Mouse (Mus musculus): ENCODE data around the gene Hif3a.

Gene Hif3a

GRCm38 (mm10) chr7:17056601-17057523 is 5.4 kb downstream of the Hif3a start:
- DNase-seq (ENCODE audit: low spot score in 2 of 2) = no peak

GRCm38 (mm10) chr7:17056081-17056581 is 6.1 kb downstream of the Hif3a start:
- peak in 1 of 2 experiments; percentile 49 for DNase-seq (ENCODE audit: low spot score in 2 of 2)

GRCm38 (mm10) chr7:17055287-17055946 is 6.8 kb downstream of the Hif3a start:
- DNase-seq (ENCODE audit: low spot score in 2 of 2) = no peak

GRCm38 (mm10) chr7:17054325-17054989 is 7.8 kb downstream of the Hif3a start:
- no peak for DNase-seq (ENCODE audit: low spot score in 2 of 2)

GRCm38 (mm10) chr7:17050933-17051594 is 11.2 kb downstream of the Hif3a start:
- peak in 1 of 2 experiments; percentile 45 for DNase-seq (ENCODE audit: low spot score in 2 of 2)

GRCm38 (mm10) chr7:17050491-17050890 is 11.7 kb downstream of the Hif3a start:
- no peak for DNase-seq (ENCODE audit: low spot score in 2 of 2)

GRCm38 (mm10) chr7:17048431-17049190 is 13.6 kb downstream of the Hif3a start:
- no peak for DNase-seq (ENCODE audit: low spot score in 2 of 2)

GRCm38 (mm10) chr7:17047041-17047682 is 15.1 kb downstream of the Hif3a start:
- DNase-seq (ENCODE audit: low spot score in 2 of 2) = no peak

- DNase-seq (ENCODE audit: low spot score in 2 of 2) = no peak
These were observed 16.5 kb downstream of the Hif3a start for GRCm38 (mm10) chr7:17045743-17046142.

GRCm38 (mm10) chr7:17039373-17039772 is 22.9 kb downstream of the Hif3a start:
- DNase-seq (ENCODE audit: low spot score in 2 of 2) = no peak

GRCm38 (mm10) chr7:17038018-17038695 is 24.1 kb downstream of the Hif3a start:
- DNase-seq (ENCODE audit: low spot score in 2 of 2) = no peak

- no peak for DNase-seq (ENCODE audit: low spot score in 2 of 2)
These were observed 32.0 kb downstream of the Hif3a start for GRCm38 (mm10) chr7:17030239-17030638.

GRCm38 (mm10) chr7:17028923-17029322 is 33.3 kb downstream of the Hif3a start:
- DNase-seq (ENCODE audit: low spot score in 2 of 2) = no peak

GRCm38 (mm10) chr7:17027588-17028343 is 34.5 kb downstream of the Hif3a start, which contains the start of gene Ppp5c:
Gene Ppp5c, minus strand, starts transcription at chr7:17027924.
- peak; percentile 80 to 81 for DNase-seq (ENCODE audit: low spot score in 2 of 2)

GRCm38 (mm10) chr7:17026710-17027587 is 35.3 kb downstream of the Hif3a start:
- DNase-seq (ENCODE audit: low spot score in 2 of 2) = peak; percentile 54 to 56

- no peak for DNase-seq (ENCODE audit: low spot score in 2 of 2)
These were observed 36.2 kb downstream of the Hif3a start for GRCm38 (mm10) chr7:17025896-17026622.

GRCm38 (mm10) chr7:17025505-17025894 is 36.7 kb downstream of the Hif3a start:
- DNase-seq (ENCODE audit: low spot score in 2 of 2) = no peak
